Mouse (Mus musculus): ENCODE measurements around the gene Dpp9. TPM values are rescaled to one million over a fixed set of nuclear protein-coding genes. Genes with fewer than 3 reads are reported as not detected.

Gene Dpp9
- total and polyA plus RNA-seq, 3 experiments: 38.6 to 41.4 (median 40.4) TPM

GRCm38 (mm10) chr17:56214229-56214628, 4.5 kb downstream of the Dpp9 start:
- DNase-seq: no peak
- WGBS: 91% methylated on average over 1 of the region's 1 CpGs
- intact Hi-C loops (cut with DNase I): no loop called here

GRCm38 (mm10) chr17:56212676-56213075, 6.0 kb downstream of the Dpp9 start:
- Histone ChIP-seq H3K4me3 (no peak overlapping the region), H3K9ac (ENCODE audit: low read depth, low read length) (no peak overlapping the region), H3K36me3 (ENCODE audit: control insufficient read depth, insufficient read depth, low read length) (no peaks in the 10 kb centered on the region), H3K79me2 (replicated peaks; ENCODE audit: control insufficient read depth, insufficient read depth, low read length) (peaks cover 3% of the 10 kb centered on the region), H3K4me1 (ENCODE audit: control insufficient read depth, insufficient read depth, low read length) (peaks cover 17% of the 10 kb centered on the region), H3K27ac (no peak overlapping the region), H3K27me3 (ENCODE audit: control insufficient read depth, insufficient read depth, low read length) (no peaks in the 10 kb centered on the region)
- intact Hi-C loops (cut with DNase I): no loop called here
- TF ChIP-seq POLR2A (IDR thresholded peaks at IDR 0.05; ENCODE audit: insufficient read depth, low read depth, low read length) (no peak), EP300 (IDR thresholded peaks at IDR 0.05; ENCODE audit: insufficient read depth, low read depth, low read length) (no peak), CTCF (IDR thresholded peaks at IDR 0.05) (no peak)
- DNase-seq: no peak
- 55% methylated on average over 6 of the region's 6 CpGs for WGBS

More at GRCm38 (mm10) chr17:56214229-56214628, 4.5 kb downstream of the Dpp9 start:
- TF ChIP-seq EP300 (IDR thresholded peaks at IDR 0.05; ENCODE audit: insufficient read depth, low read depth, low read length) (no peak), CTCF (IDR thresholded peaks at IDR 0.05) (no peak), POLR2A (IDR thresholded peaks at IDR 0.05; ENCODE audit: insufficient read depth, low read depth, low read length) (no peak)
- Histone ChIP-seq H3K36me3 (ENCODE audit: control insufficient read depth, insufficient read depth, low read length) (no peaks in the 10 kb centered on the region), H3K27ac (no peak overlapping the region), H3K4me3 (no peak overlapping the region), H3K4me1 (ENCODE audit: control insufficient read depth, insufficient read depth, low read length) (peaks cover 14% of the 10 kb centered on the region), H3K27me3 (ENCODE audit: control insufficient read depth, insufficient read depth, low read length) (no peaks in the 10 kb centered on the region), H3K79me2 (replicated peaks; ENCODE audit: control insufficient read depth, insufficient read depth, low read length) (peaks cover 3% of the 10 kb centered on the region), H3K9ac (ENCODE audit: low read depth, low read length) (no peak overlapping the region)

GRCm38 (mm10) chr17:56211090-56211489, 7.6 kb downstream of the Dpp9 start:
- no peaks in the 10 kb centered on the region for H3K27me3 ChIP-seq (ENCODE audit: control insufficient read depth, insufficient read depth, low read length)
- H3K79me2 ChIP-seq (replicated peaks; ENCODE audit: control insufficient read depth, insufficient read depth, low read length): no peaks in the 10 kb centered on the region
- DNase-seq: peak; percentile 51 to 60
- no peak for TF ChIP-seq CTCF (IDR thresholded peaks at IDR 0.05)
- peak; percentile 67; the same call in 1 of the 2 replicates for TF ChIP-seq EP300 (IDR thresholded peaks at IDR 0.05; ENCODE audit: insufficient read depth, low read depth, low read length)
- peak; percentile 47 for TF ChIP-seq POLR2A (IDR thresholded peaks at IDR 0.05; ENCODE audit: insufficient read depth, low read depth, low read length)
- 29% methylated on average over 2 of the region's 2 CpGs for WGBS
- H3K9ac ChIP-seq (ENCODE audit: low read depth, low read length): no peak overlapping the region
- peak overlapping the region; percentile 69 for H3K27ac ChIP-seq
- H3K4me1 ChIP-seq (ENCODE audit: control insufficient read depth, insufficient read depth, low read length): peaks cover 15% of the 10 kb centered on the region
- no peak overlapping the region for H3K4me3 ChIP-seq
- intact Hi-C loops (cut with DNase I): no loop called here
- H3K36me3 ChIP-seq (ENCODE audit: control insufficient read depth, insufficient read depth, low read length): no peaks in the 10 kb centered on the region

GRCm38 (mm10) chr17:56208821-56209220, 9.9 kb downstream of the Dpp9 start:
- Histone ChIP-seq H3K27me3 (ENCODE audit: control insufficient read depth, insufficient read depth, low read length) (no peaks in the 10 kb centered on the region), H3K9ac (ENCODE audit: low read depth, low read length) (no peak overlapping the region), H3K4me1 (ENCODE audit: control insufficient read depth, insufficient read depth, low read length) (peaks cover 15% of the 10 kb centered on the region), H3K79me2 (replicated peaks; ENCODE audit: control insufficient read depth, insufficient read depth, low read length) (no peaks in the 10 kb centered on the region), H3K4me3 (no peak overlapping the region), H3K36me3 (ENCODE audit: control insufficient read depth, insufficient read depth, low read length) (no peaks in the 10 kb centered on the region), H3K27ac (no peak overlapping the region; the same call in 1 of the 2 replicates)
- no peak for DNase-seq
- intact Hi-C loops (cut with DNase I): no loop called here
- 65% methylated on average over 3 of the region's 3 CpGs for WGBS
- TF ChIP-seq EP300 (IDR thresholded peaks at IDR 0.05; ENCODE audit: insufficient read depth, low read depth, low read length) (no peak), CTCF (IDR thresholded peaks at IDR 0.05) (no peak), POLR2A (IDR thresholded peaks at IDR 0.05; ENCODE audit: insufficient read depth, low read depth, low read length) (no peak)

- Histone ChIP-seq H3K79me2 (replicated peaks; ENCODE audit: control insufficient read depth, insufficient read depth, low read length) (no peaks in the 10 kb centered on the region), H3K36me3 (ENCODE audit: control insufficient read depth, insufficient read depth, low read length) (no peaks in the 10 kb centered on the region), H3K4me1 (ENCODE audit: control insufficient read depth, insufficient read depth, low read length) (peaks cover 14% of the 10 kb centered on the region), H3K27me3 (ENCODE audit: control insufficient read depth, insufficient read depth, low read length) (no peaks in the 10 kb centered on the region), H3K4me3 (no peak overlapping the region), H3K27ac (no peak overlapping the region), H3K9ac (ENCODE audit: low read depth, low read length) (no peak overlapping the region)
- intact Hi-C loops (cut with DNase I): no loop called here
- no peak for TF ChIP-seq POLR2A (IDR thresholded peaks at IDR 0.05; ENCODE audit: insufficient read depth, low read depth, low read length)
- TF ChIP-seq EP300 (IDR thresholded peaks at IDR 0.05; ENCODE audit: insufficient read depth, low read depth, low read length): no peak
- no peak for TF ChIP-seq CTCF (IDR thresholded peaks at IDR 0.05)
- DNase-seq: no peak
- 90% methylated on average over 9 of the region's 9 CpGs for WGBS
These were observed 10.7 kb downstream of the Dpp9 start for GRCm38 (mm10) chr17:56207963-56208530.

- H3K36me3 ChIP-seq (ENCODE audit: control insufficient read depth, insufficient read depth, low read length): no peaks in the 10 kb centered on the region
- no peaks in the 10 kb centered on the region for H3K27me3 ChIP-seq (ENCODE audit: control insufficient read depth, insufficient read depth, low read length)
- TF ChIP-seq EP300 (IDR thresholded peaks at IDR 0.05; ENCODE audit: insufficient read depth, low read depth, low read length) (no peak), POLR2A (IDR thresholded peaks at IDR 0.05; ENCODE audit: insufficient read depth, low read depth, low read length) (no peak), CTCF (IDR thresholded peaks at IDR 0.05) (no peak)
- peaks cover 13% of the 10 kb centered on the region for H3K4me1 ChIP-seq (ENCODE audit: control insufficient read depth, insufficient read depth, low read length)
- WGBS: 83% methylated on average over 6 of the region's 6 CpGs
- H3K27ac ChIP-seq: no peak overlapping the region
- no peak overlapping the region for H3K4me3 ChIP-seq
- intact Hi-C loops (cut with DNase I): no loop called here
- no peak for DNase-seq
- H3K79me2 ChIP-seq (replicated peaks; ENCODE audit: control insufficient read depth, insufficient read depth, low read length): no peaks in the 10 kb centered on the region
- H3K9ac ChIP-seq (ENCODE audit: low read depth, low read length): no peak overlapping the region
These were observed 11.6 kb downstream of the Dpp9 start for GRCm38 (mm10) chr17:56206986-56207674.

All from heart, adult 2 months (tissue).